28 mouse cellular contexts compared by ENCODE assay signal in the genomic region with DNA sequence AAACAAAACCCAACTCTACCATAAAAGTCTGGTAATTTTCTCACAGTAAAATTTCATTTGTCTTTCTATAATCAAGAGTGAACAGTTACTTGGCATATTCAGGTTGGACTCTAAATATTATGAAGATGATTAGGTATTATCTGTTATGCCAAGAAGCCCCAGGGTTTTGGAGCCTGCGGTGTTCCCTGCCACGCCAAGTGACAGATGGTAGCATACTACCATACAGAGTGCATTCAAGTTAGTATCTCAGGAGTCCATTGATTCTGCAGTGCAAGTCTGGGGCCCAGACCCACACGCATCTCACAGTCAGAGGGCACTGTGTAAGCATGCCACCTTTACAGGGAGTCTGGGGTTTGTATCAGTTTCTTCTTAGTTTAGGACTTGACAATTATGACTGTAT.
DNase-seq lines count a peak whose midpoint lies in the region; ATAC-seq lines count a peak whose summit lies in the region.
"Had no signal": no experiment of that assay in that cellular context is flagged by ENCODE, and none has a peak within 500 bp of the region (broad histone marks: within the 10 kb centered on the region; RNA-seq: fewer than 3 reads in every experiment).

No protein-coding gene starts in this region.

- no peaks in the 10 kb centered on the region for H3K4me1 ChIP-seq in hindbrain, embryonic 16.5 days (ENCODE audit: control insufficient read depth, insufficient read depth, low read depth, low read length)
- no peaks in the 10 kb centered on the region for H3K4me1 ChIP-seq in hindbrain, embryonic 12.5 days
- H3K4me1 ChIP-seq: embryonic facial prominence, embryonic 10.5 days; embryonic facial prominence, embryonic 15.5 days; forebrain, embryonic 12.5 days; hindbrain, embryonic 13.5 days; kidney, embryonic 15.5 days; limb, embryonic 12.5 days; lung, embryonic 15.5 days; stomach, embryonic 15.5 days had no signal

- ATAC-seq in hindbrain, embryonic 16.5 days = peak; percentile 48; the same call in 1 of the 2 replicates
- ATAC-seq in hindbrain, embryonic 12.5 days (ENCODE audit: low FRiP score) = no peak
- ATAC-seq: CD4-positive, CD25-positive, alpha-beta regulatory T cell, adult 4 months; midbrain, embryonic 16.5 days had no signal

- no peak overlapping the region for H3K9ac ChIP-seq in hindbrain, embryonic 16.5 days (ENCODE audit: low read depth, low read length)
- H3K9ac ChIP-seq in hindbrain, embryonic 12.5 days = no peak overlapping the region
- H3K9ac ChIP-seq: embryonic facial prominence, embryonic 15.5 days; forebrain, embryonic 12.5 days; hindbrain, embryonic 13.5 days; kidney, embryonic 15.5 days; limb, embryonic 12.5 days; lung, embryonic 15.5 days; stomach, embryonic 15.5 days had no signal

- no peaks in the 10 kb centered on the region for H3K27me3 ChIP-seq in hindbrain, embryonic 16.5 days (replicated peaks; ENCODE audit: control insufficient read depth, insufficient read depth, low read length)
- H3K27me3 ChIP-seq in hindbrain, embryonic 12.5 days = no peaks in the 10 kb centered on the region
- H3K27me3 ChIP-seq: embryonic facial prominence, embryonic 15.5 days; forebrain, embryonic 12.5 days; hindbrain, embryonic 13.5 days; kidney, embryonic 15.5 days; limb, embryonic 12.5 days; stomach, embryonic 15.5 days had no signal

- no peak overlapping the region for H3K27ac ChIP-seq in hindbrain, embryonic 16.5 days (ENCODE audit: low read depth, low read length)
- H3K27ac ChIP-seq in hindbrain, embryonic 12.5 days = no peak overlapping the region
- H3K27ac ChIP-seq: embryonic facial prominence, embryonic 10.5 days; embryonic facial prominence, embryonic 15.5 days; forebrain, embryonic 12.5 days; hindbrain, embryonic 13.5 days; kidney, embryonic 15.5 days; limb, embryonic 12.5 days; lung, embryonic 15.5 days; stomach, embryonic 15.5 days had no signal

- peak; percentile 81 to 90 for DNase-seq in cerebellum, postnatal 10 days
- no peak for DNase-seq in cerebellum, adult 8-10 months
- DNase-seq in thymus, postnatal 4 days = peak; percentile 12
- DNase-seq in thymus, postnatal 10 days (ENCODE audit: low spot score in 2 of 2) = no peak
- DNase-seq in liver = no peak
- DNase-seq: adrenal gland, adult 2 months; gastrocnemius, postnatal 14 days; heart, postnatal 36 days; kidney, adult 18-20 months; kidney, postnatal 25 days; lung, postnatal 36 days; right cerebral cortex, postnatal 25 days; thymus, postnatal 14 days had no signal

- no peak overlapping the region for H3K4me2 ChIP-seq in hindbrain, embryonic 16.5 days (ENCODE audit: low read length)
- no peak overlapping the region for H3K4me2 ChIP-seq in hindbrain, embryonic 12.5 days (replicated peaks)
- H3K4me2 ChIP-seq: embryonic facial prominence, embryonic 15.5 days; forebrain, embryonic 12.5 days; heart, embryonic 11.5 days; hindbrain, embryonic 13.5 days; kidney, embryonic 15.5 days; limb, embryonic 12.5 days; liver, embryonic 11.5 days; lung, embryonic 15.5 days; midbrain, embryonic 11.5 days; stomach, embryonic 15.5 days had no signal

- no peaks in the 10 kb centered on the region for H3K9me3 ChIP-seq in hindbrain, embryonic 16.5 days (ENCODE audit: control insufficient read depth, low read length)
- no peaks in the 10 kb centered on the region for H3K9me3 ChIP-seq in hindbrain, embryonic 12.5 days (replicated peaks)
- H3K9me3 ChIP-seq: embryonic facial prominence, embryonic 10.5 days; embryonic facial prominence, embryonic 15.5 days; forebrain, embryonic 12.5 days; hindbrain, embryonic 13.5 days; kidney, embryonic 15.5 days; limb, embryonic 12.5 days; lung, embryonic 15.5 days; stomach, embryonic 15.5 days had no signal

- 67% methylated on average over 3 of the region's 3 CpGs for WGBS in hindbrain, embryonic 16.5 days
- 81% methylated on average over 3 of the region's 3 CpGs for WGBS in hindbrain, embryonic 12.5 days

- no peaks in the 10 kb centered on the region for H3K36me3 ChIP-seq in hindbrain, embryonic 16.5 days (ENCODE audit: control insufficient read depth, insufficient read depth, low read length)
- no peaks in the 10 kb centered on the region for H3K36me3 ChIP-seq in hindbrain, embryonic 12.5 days
- H3K36me3 ChIP-seq: embryonic facial prominence, embryonic 10.5 days; embryonic facial prominence, embryonic 15.5 days; forebrain, embryonic 12.5 days; hindbrain, embryonic 13.5 days; kidney, embryonic 15.5 days; limb, embryonic 12.5 days; lung, embryonic 15.5 days; stomach, embryonic 15.5 days had no signal

- H3K4me3 ChIP-seq in hindbrain, embryonic 16.5 days (ENCODE audit: low read length) = no peak overlapping the region
- no peak overlapping the region for H3K4me3 ChIP-seq in hindbrain, embryonic 12.5 days
- H3K4me3 ChIP-seq: embryonic facial prominence, embryonic 10.5 days; embryonic facial prominence, embryonic 15.5 days; forebrain, embryonic 12.5 days; hindbrain, embryonic 13.5 days; kidney, embryonic 15.5 days; limb, embryonic 12.5 days; lung, embryonic 15.5 days; stomach, embryonic 15.5 days had no signal

Comparison
In these comparisons a context has a peak if more than half of its experiments do, and no peak if none do; other contexts are left out.
1. DNase-seq: peak in cerebellum, postnatal 10 days (2 of 2) and thymus, postnatal 4 days (single experiment); none in cerebellum, adult 8-10 months (single experiment), thymus, postnatal 10 days (0 of 2) and liver (single experiment).